Mouse (Mus musculus) MEL (cell line): ENCODE results near the gene Cbarp. TPM values are rescaled to one million over a fixed set of nuclear protein-coding genes. Genes with fewer than 3 reads are reported as not detected.
A peak's percentile ranks its signal among the peaks of the same experiment; 100 is the strongest.

Experiments used
- DNase-seq: peaks from one replicate; pipeline ENCODE4 v3.0.0; 2011; ENCODE audit warnings: low read depth, low spot score
- H3K27ac ChIP-seq: 2 replicates; pipeline ENCODE4 v1.5.1; 2012; ENCODE audit warnings: low read depth, mild to moderate bottlenecking, control low read depth, low read length, moderate library complexity; ENCODE audit not compliant: control insufficient read depth
- H3K27me3 ChIP-seq, 2 experiments: fragments of 150-350 bp in 1 of 2; sonication (generic) in 1 of 2; 2 replicates each; pipeline ENCODE4 v1.6.1; 2012; ENCODE audit warnings: low read length in 2 of 2, mild to moderate bottlenecking in 2 of 2, improper control_type of control experiment in 1 of 2, moderate library complexity in 1 of 2; ENCODE audit not compliant: insufficient read depth in 2 of 2, control insufficient read depth in 1 of 2
- H3K36me3 ChIP-seq, 2 experiments: 2 replicates each; pipeline ENCODE4 v1.6.1; 2012 to 2014; ENCODE audit warnings: low read length in 2 of 2, improper control_type of control experiment in 1 of 2, inconsistent platforms in 1 of 2, mild to moderate bottlenecking in 1 of 2; ENCODE audit not compliant: insufficient read depth in 2 of 2, control insufficient read depth in 1 of 2
- H3K4me1 ChIP-seq, 2 experiments: fragments of 150-350 bp in 1 of 2; sonication (generic) in 1 of 2; 2 replicates each; pipeline ENCODE4 v1.6.1; 2012; ENCODE audit warnings: low read length in 2 of 2, improper control_type of control experiment in 1 of 2, mild to moderate bottlenecking in 1 of 2; ENCODE audit not compliant: insufficient read depth in 2 of 2, control insufficient read depth in 1 of 2
- H3K4me3 ChIP-seq, 2 experiments: fragments of 150-350 bp in 1 of 2; sonication (generic) in 1 of 2; 2 replicates each; pipeline ENCODE4 v1.5.1; 2012; ENCODE audit warnings: low read depth in 2 of 2, low read length in 2 of 2, mild to moderate bottlenecking in 2 of 2, moderate library complexity in 2 of 2, control low read depth in 1 of 2, improper control_type of control experiment in 1 of 2; ENCODE audit not compliant: control insufficient read depth in 1 of 2, insufficient read depth in 1 of 2
- H3K79me2 ChIP-seq: 2 replicates; pipeline ENCODE4 v1.6.1; 2012; ENCODE audit warnings: mild to moderate bottlenecking, low read length, moderate library complexity; ENCODE audit not compliant: control insufficient read depth, poor library complexity, insufficient read depth
- H3K9ac ChIP-seq: 2 replicates; pipeline ENCODE4 v1.6.1; 2012; ENCODE audit warnings: low read depth, mild to moderate bottlenecking, control low read depth, low read length, moderate library complexity; ENCODE audit not compliant: control insufficient read depth, poor library complexity, severe bottlenecking
- H3K9me3 ChIP-seq: fragments of 150-350 bp; sonication (generic); replicated peaks from 2 replicates; pipeline ENCODE4 v1.6.1; 2012; ENCODE audit warnings: mild to moderate bottlenecking, low read length, improper control_type of control experiment, moderate library complexity; ENCODE audit not compliant: insufficient read depth
- CHD1 ChIP-seq: IDR thresholded peaks from 2 replicates; pipeline ENCODE4 v1.6.1; 2012; ENCODE audit warnings: low read depth, mild to moderate bottlenecking, inconsistent platforms, low read length, improper control_type of control experiment
- CHD2 ChIP-seq: IDR thresholded peaks from 2 replicates; pipeline ENCODE4 v1.6.1; 2011; ENCODE audit warnings: low read length, improper control_type of control experiment
- CTCF ChIP-seq, 3 experiments: IDR thresholded peaks in 2 of 3; conservative IDR thresholded peaks in 1 of 3; 2 replicates each; pipeline ENCODE4 v1.5.1; 2011 to 2012; ENCODE audit warnings: low read length in 3 of 3, low read depth in 2 of 3, mild to moderate bottlenecking in 2 of 3, improper control_type of control experiment in 1 of 3, inconsistent platforms in 1 of 3, mixed read lengths in 1 of 3, moderate library complexity in 1 of 3; ENCODE audit not compliant: control insufficient read depth in 1 of 3, insufficient read depth in 1 of 3, poor library complexity in 1 of 3, severe bottlenecking in 1 of 3
- E2F4 ChIP-seq: IDR thresholded peaks from 2 replicates; pipeline ENCODE4 v1.6.1; 2011; ENCODE audit warnings: low read depth, low read length, improper control_type of control experiment, borderline replicate concordance
- ETS1 ChIP-seq: IDR thresholded peaks from 2 replicates; pipeline ENCODE4 v1.6.1; 2012; ENCODE audit warnings: low read depth, mild to moderate bottlenecking, inconsistent platforms, low read length, improper control_type of control experiment, moderate library complexity
- GATA1 ChIP-seq: IDR thresholded peaks from 2 replicates; pipeline ENCODE4 v1.6.1; 2011; ENCODE audit warnings: low read depth, low read length, improper control_type of control experiment
- HCFC1 ChIP-seq: IDR thresholded peaks from 2 replicates; pipeline ENCODE4 v1.6.1; 2012; ENCODE audit warnings: low read depth, mild to moderate bottlenecking, inconsistent platforms, low read length, improper control_type of control experiment, moderate library complexity
- KAT2A ChIP-seq: conservative IDR thresholded peaks from 2 replicates; pipeline ENCODE4 v1.6.1; 2012; ENCODE audit warnings: low read depth, low read length, improper control_type of control experiment, inconsistent platforms
- MAX ChIP-seq: IDR thresholded peaks from 2 replicates; pipeline ENCODE4 v1.6.1; 2011; ENCODE audit warnings: low read length, improper control_type of control experiment
- MEF2A ChIP-seq: IDR thresholded peaks from 2 replicates; pipeline ENCODE4 v1.6.1; 2014; ENCODE audit warnings: low read depth, mild to moderate bottlenecking, inconsistent platforms, low read length, improper control_type of control experiment; ENCODE audit not compliant: poor library complexity, insufficient replicate concordance, severe bottlenecking; ENCODE audit errors: extremely low read depth
- MXI1 ChIP-seq: IDR thresholded peaks from 2 replicates; pipeline ENCODE4 v1.6.1; 2011; ENCODE audit warnings: mild to moderate bottlenecking, low read depth, low read length, improper control_type of control experiment
- POLR2A ChIP-seq, 2 experiments: IDR thresholded peaks; 2 replicates each; pipeline ENCODE4 v1.6.1; 2011 to 2012; ENCODE audit warnings: low read length in 2 of 2, mild to moderate bottlenecking in 2 of 2, control low read depth in 1 of 2, improper control_type of control experiment in 1 of 2, low read depth in 1 of 2, moderate library complexity in 1 of 2; ENCODE audit not compliant: control insufficient read depth in 1 of 2, insufficient read depth in 1 of 2, poor library complexity in 1 of 2
- POLR2AphosphoS2 ChIP-seq: IDR thresholded peaks from 2 replicates; pipeline ENCODE4 v1.6.1; 2011; ENCODE audit warnings: low read length, improper control_type of control experiment
- RCOR1 ChIP-seq: IDR thresholded peaks from 2 replicates; pipeline ENCODE4 v1.6.1; 2012; ENCODE audit warnings: low read depth, mild to moderate bottlenecking, inconsistent platforms, low read length, improper control_type of control experiment
- SIN3A ChIP-seq: IDR thresholded peaks from 2 replicates; pipeline ENCODE4 v1.6.1; 2012; ENCODE audit warnings: low read length, improper control_type of control experiment, inconsistent platforms
- TAL1 ChIP-seq: IDR thresholded peaks from 2 replicates; pipeline ENCODE4 v1.6.1; 2012; ENCODE audit warnings: mild to moderate bottlenecking, inconsistent platforms, low read length, moderate library complexity, mixed read lengths
- TCF12 ChIP-seq: IDR thresholded peaks from 2 replicates; pipeline ENCODE4 v1.6.1; 2014; ENCODE audit warnings: low read depth, mild to moderate bottlenecking, inconsistent platforms, low read length, improper control_type of control experiment, moderate library complexity
- USF1 ChIP-seq: IDR thresholded peaks from 2 replicates; pipeline ENCODE4 v1.6.1; 2014; ENCODE audit warnings: low read depth, mild to moderate bottlenecking, inconsistent platforms, low read length, improper control_type of control experiment, moderate library complexity
- polyA plus RNA-seq, 2 experiments: library from polyadenylated mRNA; stranded (reverse) in 1 of 2; unstranded in 1 of 2; fragments of >175 nt in 1 of 2; fragments of >200 nt in 1 of 2; gene quantifications; 2 replicates each; pipeline versions ENCODE4 v1.2.1 to v1.2.4; 2012; ENCODE audit warnings: low replicate concordance in 2 of 2, low read depth in 1 of 2; ENCODE audit not compliant: insufficient read length in 2 of 2, insufficient read depth in 1 of 2, missing spikeins in 1 of 2
- total RNA-seq: library from RNA; depleted of rRNA; stranded (reverse); fragments of 300-350 nt; gene quantifications from 2 replicates; pipeline ENCODE4 v1.2.3, GENCODE M21; 2012; rRNA removed

Cbarp gene
- total RNA-seq (4.8 and 6.8 TPM in 2 replicates), polyA plus RNA-seq (10 to 100 TPM in 1 of 2 experiments, not detected in 1; 19.3 TPM)

- H3K9me3 ChIP-seq = no peaks in the 10 kb centered on the region
- peaks cover 0 to 30% of the 10 kb centered on the region in 2 experiments; a peak in 3 of 4 replicates for H3K4me1 ChIP-seq
- H3K27me3 ChIP-seq = no peaks in the 10 kb centered on the region
- peaks cover 29% of the 10 kb centered on the region for H3K79me2 ChIP-seq
- peak within 1 kb of the TSS; percentile 89 for H3K9ac ChIP-seq
- TF ChIP-seq ETS1 = 0 out of 2 replicates have a peak, but pooled peaks have one; percentile 32
- TF ChIP-seq GATA1 = no peak
- peak; percentile 76 for DNase-seq
- H3K4me3 ChIP-seq = peak within 1 kb of the TSS; percentile 77 to 80
- H3K27ac ChIP-seq = peak within 1 kb of the TSS; percentile 96
- H3K36me3 ChIP-seq = peaks cover 0 to 10% of the 10 kb centered on the region in 2 experiments; a peak in 2 of 4 replicates
Observed at GRCm38 (mm10) chr10:80140666-80141035, at the start of gene Cbarp. TSS of gene Cbarp (minus strand) at chr10:80140835.

DNA sequence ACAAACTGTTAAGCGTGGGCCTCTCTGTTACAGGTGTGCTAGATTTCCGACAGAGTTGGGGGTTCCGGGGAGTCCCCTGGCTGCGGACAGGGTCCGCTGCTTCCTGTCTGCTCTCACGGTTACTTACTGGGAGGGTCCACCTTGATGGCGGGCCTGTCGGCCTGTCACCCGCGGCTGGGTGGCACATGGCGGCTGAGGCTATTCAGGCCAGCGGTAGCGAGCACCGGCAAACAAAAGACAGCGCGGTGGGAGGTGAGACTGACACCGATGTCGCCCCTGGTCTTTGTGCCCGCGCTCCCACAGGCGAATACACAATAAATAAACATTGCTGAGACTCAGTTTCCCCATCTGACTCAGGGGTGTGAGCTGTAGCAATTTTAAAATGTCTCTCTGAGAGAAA is 49.4 kb upstream of the Cbarp start:
- DNase-seq = no peak
- no peak overlapping the region for H3K4me3 ChIP-seq
- H3K27me3 ChIP-seq = no peaks in the 10 kb centered on the region
- H3K9me3 ChIP-seq = no peaks in the 10 kb centered on the region
- no peak overlapping the region for H3K9ac ChIP-seq
- no peak overlapping the region for H3K27ac ChIP-seq
- no peaks in the 10 kb centered on the region for H3K36me3 ChIP-seq
- no peaks in the 10 kb centered on the region for H3K79me2 ChIP-seq
- no peak for TF ChIP-seq RCOR1
- TF ChIP-seq MEF2A = no peak
- H3K4me1 ChIP-seq = no peaks in the 10 kb centered on the region

DNA sequence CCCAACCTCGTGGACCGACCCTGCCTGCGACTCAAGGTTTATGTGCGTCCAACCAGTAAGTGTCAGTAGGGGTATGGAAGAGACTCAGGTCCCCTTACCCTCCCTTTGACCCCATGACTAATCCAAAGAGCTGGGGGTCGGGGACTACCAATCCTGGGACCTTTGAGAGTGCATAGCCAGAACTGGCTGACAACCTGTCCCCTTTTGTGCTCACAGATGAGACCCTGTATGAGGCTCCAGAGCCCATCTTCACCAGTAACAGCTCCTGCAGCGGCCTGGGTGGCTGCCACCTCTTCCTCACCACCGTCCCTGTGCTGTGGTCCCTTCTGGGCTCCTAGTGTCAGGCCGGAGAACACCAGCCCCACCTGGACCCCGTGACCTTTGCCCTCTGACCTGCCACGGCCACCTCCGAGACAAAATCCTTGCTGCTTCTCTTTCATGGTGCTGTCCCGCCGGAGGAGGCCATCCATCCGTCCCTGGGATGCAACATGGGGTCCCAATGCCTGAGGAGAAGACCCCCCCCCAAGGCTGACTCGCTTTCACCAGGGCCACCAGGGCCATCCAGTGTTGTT is 47.9 kb upstream of the Cbarp start:
- Histone ChIP-seq H3K4me1 (no peaks in the 10 kb centered on the region), H3K79me2 (no peaks in the 10 kb centered on the region), H3K27ac (no peak overlapping the region), H3K9me3 (no peaks in the 10 kb centered on the region), H3K36me3 (no peaks in the 10 kb centered on the region), H3K27me3 (no peaks in the 10 kb centered on the region), H3K9ac (no peak overlapping the region), H3K4me3 (no peak overlapping the region)
- no peak for DNase-seq
- TF ChIP-seq KAT2A (no peak), TCF12 (no peak), MEF2A (no peak), SIN3A (no peak), CTCF (IDR thresholded peaks at IDR 0.05 in 2 of 3, conservative IDR thresholded peaks at IDR 0.05 in 1 of 3; ENCODE audit: control insufficient read depth in 1 of 3, insufficient read depth in 1 of 3, low read depth in 2 of 3, low read length in 3 of 3, poor library complexity in 1 of 3, severe bottlenecking in 1 of 3) (no peak), CHD1 (no peak), CHD2 (no peak), USF1 (no peak), POLR2A (IDR thresholded peaks at IDR 0.05; ENCODE audit: control insufficient read depth in 1 of 2, insufficient read depth in 1 of 2, low read depth in 1 of 2, low read length in 2 of 2, poor library complexity in 1 of 2) (no peak), MXI1 (no peak), GATA1 (no peak), POLR2AphosphoS2 (no peak), TAL1 (no peak), MAX (no peak), HCFC1 (no peak), E2F4 (no peak)
